Mouse (Mus musculus) MEL (cell line): Measurements from ENCODE around the gene Rnf130. TPM values are rescaled to one million over a fixed set of nuclear protein-coding genes. Genes with fewer than 3 reads are reported as not detected.

Experiments used
- DNase-seq: peaks from one replicate; pipeline ENCODE4 v3.0.0; 2011; ENCODE audit warnings: low read depth, low spot score
- H3K27ac ChIP-seq: 2 replicates; pipeline ENCODE4 v1.5.1; 2012; ENCODE audit warnings: low read depth, mild to moderate bottlenecking, control low read depth, low read length, moderate library complexity; ENCODE audit not compliant: control insufficient read depth
- H3K27me3 ChIP-seq, 2 experiments: fragments of 150-350 bp in 1 of 2; sonication (generic) in 1 of 2; 2 replicates each; pipeline ENCODE4 v1.6.1; 2012; ENCODE audit warnings: low read length in 2 of 2, mild to moderate bottlenecking in 2 of 2, improper control_type of control experiment in 1 of 2, moderate library complexity in 1 of 2; ENCODE audit not compliant: insufficient read depth in 2 of 2, control insufficient read depth in 1 of 2
- H3K36me3 ChIP-seq, 2 experiments: 2 replicates each; pipeline ENCODE4 v1.6.1; 2012 to 2014; ENCODE audit warnings: low read length in 2 of 2, improper control_type of control experiment in 1 of 2, inconsistent platforms in 1 of 2, mild to moderate bottlenecking in 1 of 2; ENCODE audit not compliant: insufficient read depth in 2 of 2, control insufficient read depth in 1 of 2
- H3K4me1 ChIP-seq, 2 experiments: fragments of 150-350 bp in 1 of 2; sonication (generic) in 1 of 2; 2 replicates each; pipeline ENCODE4 v1.6.1; 2012; ENCODE audit warnings: low read length in 2 of 2, improper control_type of control experiment in 1 of 2, mild to moderate bottlenecking in 1 of 2; ENCODE audit not compliant: insufficient read depth in 2 of 2, control insufficient read depth in 1 of 2
- H3K4me3 ChIP-seq, 2 experiments: fragments of 150-350 bp in 1 of 2; sonication (generic) in 1 of 2; 2 replicates each; pipeline ENCODE4 v1.5.1; 2012; ENCODE audit warnings: low read depth in 2 of 2, low read length in 2 of 2, mild to moderate bottlenecking in 2 of 2, moderate library complexity in 2 of 2, control low read depth in 1 of 2, improper control_type of control experiment in 1 of 2; ENCODE audit not compliant: control insufficient read depth in 1 of 2, insufficient read depth in 1 of 2
- H3K79me2 ChIP-seq: 2 replicates; pipeline ENCODE4 v1.6.1; 2012; ENCODE audit warnings: mild to moderate bottlenecking, low read length, moderate library complexity; ENCODE audit not compliant: control insufficient read depth, poor library complexity, insufficient read depth
- H3K9ac ChIP-seq: 2 replicates; pipeline ENCODE4 v1.6.1; 2012; ENCODE audit warnings: low read depth, mild to moderate bottlenecking, control low read depth, low read length, moderate library complexity; ENCODE audit not compliant: control insufficient read depth, poor library complexity, severe bottlenecking
- H3K9me3 ChIP-seq: fragments of 150-350 bp; sonication (generic); replicated peaks from 2 replicates; pipeline ENCODE4 v1.6.1; 2012; ENCODE audit warnings: mild to moderate bottlenecking, low read length, improper control_type of control experiment, moderate library complexity; ENCODE audit not compliant: insufficient read depth
- CHD1 ChIP-seq: IDR thresholded peaks from 2 replicates; pipeline ENCODE4 v1.6.1; 2012; ENCODE audit warnings: low read depth, mild to moderate bottlenecking, inconsistent platforms, low read length, improper control_type of control experiment
- CTCF ChIP-seq, 3 experiments: IDR thresholded peaks in 2 of 3; conservative IDR thresholded peaks in 1 of 3; 2 replicates each; pipeline ENCODE4 v1.5.1; 2011 to 2012; ENCODE audit warnings: low read length in 3 of 3, low read depth in 2 of 3, mild to moderate bottlenecking in 2 of 3, improper control_type of control experiment in 1 of 3, inconsistent platforms in 1 of 3, mixed read lengths in 1 of 3, moderate library complexity in 1 of 3; ENCODE audit not compliant: control insufficient read depth in 1 of 3, insufficient read depth in 1 of 3, poor library complexity in 1 of 3, severe bottlenecking in 1 of 3
- E2F4 ChIP-seq: IDR thresholded peaks from 2 replicates; pipeline ENCODE4 v1.6.1; 2011; ENCODE audit warnings: low read depth, low read length, improper control_type of control experiment, borderline replicate concordance
- ELF1 ChIP-seq: IDR thresholded peaks from 2 replicates; pipeline ENCODE4 v1.6.1; 2014; ENCODE audit warnings: low read depth, mild to moderate bottlenecking, inconsistent platforms, low read length, improper control_type of control experiment, moderate library complexity
- EP300 ChIP-seq, 2 experiments: IDR thresholded peaks; 2 replicates each; pipeline ENCODE4 v1.6.1; 2011; ENCODE audit warnings: improper control_type of control experiment in 2 of 2, low read length in 2 of 2, low read depth in 1 of 2, mild to moderate bottlenecking in 1 of 2
- ETS1 ChIP-seq: IDR thresholded peaks from 2 replicates; pipeline ENCODE4 v1.6.1; 2012; ENCODE audit warnings: low read depth, mild to moderate bottlenecking, inconsistent platforms, low read length, improper control_type of control experiment, moderate library complexity
- GATA1 ChIP-seq: IDR thresholded peaks from 2 replicates; pipeline ENCODE4 v1.6.1; 2011; ENCODE audit warnings: low read depth, low read length, improper control_type of control experiment
- HCFC1 ChIP-seq: IDR thresholded peaks from 2 replicates; pipeline ENCODE4 v1.6.1; 2012; ENCODE audit warnings: low read depth, mild to moderate bottlenecking, inconsistent platforms, low read length, improper control_type of control experiment, moderate library complexity
- JUND ChIP-seq: IDR thresholded peaks from 2 replicates; pipeline ENCODE4 v1.6.1; 2011; ENCODE audit warnings: low read depth, mild to moderate bottlenecking, improper control_type of control experiment, low read length
- MEF2A ChIP-seq: IDR thresholded peaks from 2 replicates; pipeline ENCODE4 v1.6.1; 2014; ENCODE audit warnings: low read depth, mild to moderate bottlenecking, inconsistent platforms, low read length, improper control_type of control experiment; ENCODE audit not compliant: poor library complexity, insufficient replicate concordance, severe bottlenecking; ENCODE audit errors: extremely low read depth
- MXI1 ChIP-seq: IDR thresholded peaks from 2 replicates; pipeline ENCODE4 v1.6.1; 2011; ENCODE audit warnings: mild to moderate bottlenecking, low read depth, low read length, improper control_type of control experiment
- MYB ChIP-seq: IDR thresholded peaks from 2 replicates; pipeline ENCODE4 v1.6.1; 2011; ENCODE audit warnings: mild to moderate bottlenecking, low read depth, low read length, improper control_type of control experiment
- MYC ChIP-seq: IDR thresholded peaks from 2 replicates; pipeline ENCODE4 v1.6.1; 2011; ENCODE audit warnings: low read depth, mild to moderate bottlenecking, low read length, improper control_type of control experiment, moderate library complexity
- NELFE ChIP-seq: IDR thresholded peaks from 2 replicates; pipeline ENCODE4 v1.6.1; 2011; ENCODE audit warnings: low read depth, low read length, improper control_type of control experiment
- POLR2A ChIP-seq, 2 experiments: IDR thresholded peaks; 2 replicates each; pipeline ENCODE4 v1.6.1; 2011 to 2012; ENCODE audit warnings: low read length in 2 of 2, mild to moderate bottlenecking in 2 of 2, control low read depth in 1 of 2, improper control_type of control experiment in 1 of 2, low read depth in 1 of 2, moderate library complexity in 1 of 2; ENCODE audit not compliant: control insufficient read depth in 1 of 2, insufficient read depth in 1 of 2, poor library complexity in 1 of 2
- RCOR1 ChIP-seq: IDR thresholded peaks from 2 replicates; pipeline ENCODE4 v1.6.1; 2012; ENCODE audit warnings: low read depth, mild to moderate bottlenecking, inconsistent platforms, low read length, improper control_type of control experiment
- SIN3A ChIP-seq: IDR thresholded peaks from 2 replicates; pipeline ENCODE4 v1.6.1; 2012; ENCODE audit warnings: low read length, improper control_type of control experiment, inconsistent platforms
- TAL1 ChIP-seq: IDR thresholded peaks from 2 replicates; pipeline ENCODE4 v1.6.1; 2012; ENCODE audit warnings: mild to moderate bottlenecking, inconsistent platforms, low read length, moderate library complexity, mixed read lengths
- TBP ChIP-seq: IDR thresholded peaks from 2 replicates; pipeline ENCODE4 v1.8.0; 2011; ENCODE audit warnings: low read depth, low read length, improper control_type of control experiment
- TCF12 ChIP-seq: IDR thresholded peaks from 2 replicates; pipeline ENCODE4 v1.6.1; 2014; ENCODE audit warnings: low read depth, mild to moderate bottlenecking, inconsistent platforms, low read length, improper control_type of control experiment, moderate library complexity
- UBTF ChIP-seq: IDR thresholded peaks from 2 replicates; pipeline ENCODE4 v1.6.1; 2012; ENCODE audit warnings: low read depth, mild to moderate bottlenecking, inconsistent platforms, low read length, improper control_type of control experiment, moderate library complexity, borderline replicate concordance; ENCODE audit not compliant: insufficient read depth
- USF2 ChIP-seq, 2 experiments: IDR thresholded peaks; 2 replicates each; pipeline ENCODE4 v1.6.1; 2011 to 2012; ENCODE audit warnings: improper control_type of control experiment in 2 of 2, low read length in 2 of 2, borderline replicate concordance in 1 of 2, inconsistent platforms in 1 of 2, low read depth in 1 of 2, mild to moderate bottlenecking in 1 of 2; ENCODE audit not compliant: insufficient read depth in 1 of 2
- ZKSCAN1 ChIP-seq: IDR thresholded peaks from 2 replicates; pipeline ENCODE4 v1.6.1; 2012; ENCODE audit warnings: low read depth, mild to moderate bottlenecking, inconsistent platforms, low read length, improper control_type of control experiment, moderate library complexity
- ZMIZ1 ChIP-seq: IDR thresholded peaks from 2 replicates; pipeline ENCODE4 v1.6.1; 2012; ENCODE audit warnings: low read depth, mild to moderate bottlenecking, inconsistent platforms, low read length, improper control_type of control experiment, moderate library complexity
- ZNF384 ChIP-seq: IDR thresholded peaks from 2 replicates; pipeline ENCODE4 v1.6.1; 2012; ENCODE audit warnings: low read depth, mild to moderate bottlenecking, inconsistent platforms, low read length, improper control_type of control experiment
- polyA plus RNA-seq, 2 experiments: library from polyadenylated mRNA; stranded (reverse) in 1 of 2; unstranded in 1 of 2; fragments of >175 nt in 1 of 2; fragments of >200 nt in 1 of 2; gene quantifications; 2 replicates each; pipeline versions ENCODE4 v1.2.1 to v1.2.4; 2012; ENCODE audit warnings: low replicate concordance in 2 of 2, low read depth in 1 of 2; ENCODE audit not compliant: insufficient read length in 2 of 2, insufficient read depth in 1 of 2, missing spikeins in 1 of 2
- total RNA-seq: library from RNA; depleted of rRNA; stranded (reverse); fragments of 300-350 nt; gene quantifications from 2 replicates; pipeline ENCODE4 v1.2.3, GENCODE M21; 2012

Gene Rnf130
- total and polyA plus RNA-seq, 3 experiments, result 59.5 to 507 (median 78.2) TPM

DNA sequence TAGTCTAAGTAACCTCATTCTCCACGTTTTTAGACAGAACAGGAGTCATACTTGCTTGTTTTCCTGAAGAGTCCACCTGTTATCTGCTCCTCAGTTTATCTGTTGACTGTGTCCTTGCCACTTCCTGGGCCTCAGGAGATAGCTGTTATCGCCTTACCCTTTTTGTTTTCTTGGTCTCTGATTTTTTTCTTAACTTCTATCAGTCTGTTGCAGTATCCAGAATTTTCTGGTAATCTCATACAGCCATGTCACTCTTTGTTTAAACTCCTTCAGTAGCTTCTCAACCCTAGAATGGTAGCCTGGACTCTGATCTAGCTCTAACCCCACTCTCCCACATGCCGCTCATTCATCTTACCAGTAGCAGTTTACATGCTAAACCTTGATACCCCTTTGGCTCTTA is 10.6 kb downstream of the Rnf130 start (continued):
- TF ChIP-seq TAL1 (peak; percentile 70), POLR2A (IDR thresholded peaks at IDR 0.05; ENCODE audit: control insufficient read depth in 1 of 2, insufficient read depth in 1 of 2, low read depth in 1 of 2, low read length in 2 of 2, poor library complexity in 1 of 2) (no peak)

GRCm38 (mm10) chr11:50036781-50037460 is 11.8 kb downstream of the Rnf130 start:
- H3K36me3 ChIP-seq, result peaks cover 0 to 66% of the 10 kb centered on the region in 2 experiments; a peak in 2 of 4 replicates
- H3K27ac ChIP-seq, result no peak overlapping the region
- 0 out of 2 replicates have a peak, but pooled peaks have one; percentile 1 for TF ChIP-seq ETS1
- TF ChIP-seq MXI1, result no peak
- no peak for TF ChIP-seq MYB
- TF ChIP-seq MEF2A, result no peak
- peak; percentile 25 to 35; a peak in 1 of 4 replicates for TF ChIP-seq EP300 (IDR thresholded peaks at IDR 0.05; ENCODE audit: low read depth in 1 of 2, low read length in 2 of 2)
- TF ChIP-seq SIN3A, result no peak
- TF ChIP-seq ZNF384, result no peak
- no peak for TF ChIP-seq RCOR1
- TF ChIP-seq GATA1, result no peak
- no peak for TF ChIP-seq HCFC1
- no peak for TF ChIP-seq ZMIZ1
- TF ChIP-seq USF2 (IDR thresholded peaks at IDR 0.05; ENCODE audit: borderline replicate concordance in 1 of 2, insufficient read depth in 1 of 2, low read depth in 1 of 2, low read length in 2 of 2), result no peak
- TF ChIP-seq TBP, result no peak
- TF ChIP-seq TAL1, result peak; percentile 24; the same call in 1 of the 2 replicates
- no peak for TF ChIP-seq CHD1
- 0 out of 2 replicates have a peak, but pooled peaks have one; percentile 18 for TF ChIP-seq TCF12
- no peak overlapping the region for H3K4me3 ChIP-seq
- no peaks in the 10 kb centered on the region for H3K9me3 ChIP-seq
- DNase-seq, result peak; percentile 48
- peaks cover 37 to 43% of the 10 kb centered on the region in 2 experiments for H3K4me1 ChIP-seq
- no peaks in the 10 kb centered on the region for H3K27me3 ChIP-seq
- no peak overlapping the region for H3K9ac ChIP-seq
- H3K79me2 ChIP-seq, result peaks cover 12% of the 10 kb centered on the region

DNA sequence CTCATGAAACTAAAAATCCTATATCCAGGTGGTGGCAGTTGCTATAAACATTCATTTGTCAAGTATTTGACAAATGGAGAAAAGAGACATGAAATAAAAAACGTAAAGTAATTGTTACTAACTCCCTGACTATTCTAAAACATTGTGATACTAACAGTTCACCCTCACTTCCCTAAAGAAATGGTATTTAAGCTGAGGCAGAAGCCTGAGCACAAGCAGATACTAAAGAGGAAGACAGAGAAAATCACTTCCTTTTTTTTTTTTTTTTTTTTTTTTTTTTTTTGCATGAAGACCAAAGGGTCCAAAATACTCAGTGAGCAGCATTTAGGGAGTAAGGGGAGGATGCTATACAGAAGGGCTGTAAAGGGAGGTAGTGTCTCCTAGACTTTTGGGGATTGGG is 13.6 kb downstream of the Rnf130 start:
- peaks cover 44 to 54% of the 10 kb centered on the region in 2 experiments for H3K4me1 ChIP-seq
- peak; percentile 87 for DNase-seq
- no peak overlapping the region for H3K4me3 ChIP-seq
- H3K27ac ChIP-seq, result peak overlapping the region; percentile 76
- peaks cover 10% of the 10 kb centered on the region for H3K79me2 ChIP-seq
- no peaks in the 10 kb centered on the region for H3K9me3 ChIP-seq
- H3K36me3 ChIP-seq, result peaks cover 0 to 79% of the 10 kb centered on the region in 2 experiments; a peak in 2 of 4 replicates
- TF ChIP-seq EP300 (IDR thresholded peaks at IDR 0.05; ENCODE audit: low read depth in 1 of 2, low read length in 2 of 2) (peak; percentile 83 to 98), GATA1 (peak; percentile 67), TAL1 (peak; percentile 72), HCFC1 (peak; percentile 68), ZNF384 (peak; percentile 100), ZKSCAN1 (peak; percentile 66; the same call in 1 of the 2 replicates), ELF1 (peak; percentile 72), MYC (peak; percentile 91), SIN3A (peak; percentile 79), E2F4 (no peak), USF2 (IDR thresholded peaks at IDR 0.05; ENCODE audit: borderline replicate concordance in 1 of 2, insufficient read depth in 1 of 2, low read depth in 1 of 2, low read length in 2 of 2) (no peak), ETS1 (peak; percentile 67; the same call in 1 of the 2 replicates), CHD1 (0 out of 2 replicates have a peak, but pooled peaks have one; percentile 43), NELFE (no peak), UBTF (no peak), JUND (0 out of 2 replicates have a peak, but pooled peaks have one; percentile 12), CTCF (IDR thresholded peaks at IDR 0.05 in 2 of 3, conservative IDR thresholded peaks at IDR 0.05 in 1 of 3; ENCODE audit: control insufficient read depth in 1 of 3, insufficient read depth in 1 of 3, low read depth in 2 of 3, low read length in 3 of 3, poor library complexity in 1 of 3, severe bottlenecking in 1 of 3) (no peak), RCOR1 (peak; percentile 95), TCF12 (peak; percentile 73)
- no peak overlapping the region for H3K9ac ChIP-seq
- no peaks in the 10 kb centered on the region for H3K27me3 ChIP-seq
